Mouse (Mus musculus): Measurements from ENCODE around the gene Zc3h7b. TPM values are rescaled to one million over a fixed set of nuclear protein-coding genes. Genes with fewer than 3 reads are reported as not detected.

Gene Zc3h7b
- 10.5 TPM for polyA plus RNA-seq (2014; fragmentation: Illumina TruSeq; extraction: RNeasy Lipid Tissue Mini Kit (QIAGEN cat#74804); ENCODE audit: low read depth, low replicate concordance)

DNA sequence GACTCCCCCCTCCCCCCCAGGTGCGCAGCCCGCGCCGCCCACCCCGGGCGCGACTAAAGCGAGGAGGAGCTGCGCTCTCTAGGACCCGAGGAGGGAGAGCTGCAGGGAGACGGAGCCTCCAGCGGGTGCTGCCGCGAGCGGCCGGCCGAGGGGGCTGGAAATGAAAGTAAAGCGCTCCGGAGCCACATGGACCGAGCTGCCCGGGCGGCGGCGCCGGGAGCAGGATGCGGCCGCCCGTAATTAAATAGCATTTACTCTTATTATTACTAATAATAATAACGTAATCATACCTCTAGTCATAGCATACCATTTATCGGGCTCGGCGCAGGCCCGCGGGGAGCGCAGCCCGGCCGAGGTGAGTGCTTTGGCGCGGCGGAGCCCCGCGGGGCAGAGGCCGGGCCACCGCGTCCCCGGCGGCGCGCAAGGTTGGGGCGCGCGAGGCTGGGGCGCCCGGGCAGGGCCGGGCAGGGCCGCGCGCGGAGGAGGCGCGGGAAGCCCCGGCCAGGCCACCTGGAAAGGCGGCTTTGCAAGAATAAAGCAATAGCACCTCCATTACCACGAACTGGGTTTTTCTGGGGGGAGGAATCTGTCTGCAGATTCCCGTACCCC, at the start of gene Zc3h7b, which contains the start of gene Rangap1:
Gene Zc3h7b (plus strand): TSS at position 66 of the 609 bp plus-strand sequence.
Gene Rangap1 (minus strand): TSS at position 539 of the 609 bp plus-strand sequence.

DNA sequence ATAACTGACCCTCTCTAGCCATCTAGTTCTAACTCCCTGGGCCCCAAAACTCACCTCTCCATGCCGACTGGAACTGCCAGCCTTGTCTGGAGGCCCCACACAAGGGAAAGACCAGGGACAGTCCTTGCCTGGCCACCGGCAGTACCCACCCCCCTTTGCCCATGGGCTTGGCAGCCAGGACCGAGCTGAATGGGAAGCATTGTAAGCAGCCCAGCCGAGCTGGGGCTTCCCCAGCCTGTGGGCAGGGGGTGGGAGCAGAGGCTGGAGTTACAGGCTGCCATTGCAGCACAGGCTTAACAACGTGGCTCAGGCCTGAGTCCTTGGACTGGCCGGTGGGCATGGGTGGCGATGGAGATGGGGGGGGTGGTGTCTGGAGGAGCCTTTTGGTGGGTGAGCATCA, 47.7 kb upstream of the Zc3h7b start, which contains the start of gene Chadl:
Gene Chadl (minus strand): TSS at position 113 of the 400 bp plus-strand sequence.

DNA sequence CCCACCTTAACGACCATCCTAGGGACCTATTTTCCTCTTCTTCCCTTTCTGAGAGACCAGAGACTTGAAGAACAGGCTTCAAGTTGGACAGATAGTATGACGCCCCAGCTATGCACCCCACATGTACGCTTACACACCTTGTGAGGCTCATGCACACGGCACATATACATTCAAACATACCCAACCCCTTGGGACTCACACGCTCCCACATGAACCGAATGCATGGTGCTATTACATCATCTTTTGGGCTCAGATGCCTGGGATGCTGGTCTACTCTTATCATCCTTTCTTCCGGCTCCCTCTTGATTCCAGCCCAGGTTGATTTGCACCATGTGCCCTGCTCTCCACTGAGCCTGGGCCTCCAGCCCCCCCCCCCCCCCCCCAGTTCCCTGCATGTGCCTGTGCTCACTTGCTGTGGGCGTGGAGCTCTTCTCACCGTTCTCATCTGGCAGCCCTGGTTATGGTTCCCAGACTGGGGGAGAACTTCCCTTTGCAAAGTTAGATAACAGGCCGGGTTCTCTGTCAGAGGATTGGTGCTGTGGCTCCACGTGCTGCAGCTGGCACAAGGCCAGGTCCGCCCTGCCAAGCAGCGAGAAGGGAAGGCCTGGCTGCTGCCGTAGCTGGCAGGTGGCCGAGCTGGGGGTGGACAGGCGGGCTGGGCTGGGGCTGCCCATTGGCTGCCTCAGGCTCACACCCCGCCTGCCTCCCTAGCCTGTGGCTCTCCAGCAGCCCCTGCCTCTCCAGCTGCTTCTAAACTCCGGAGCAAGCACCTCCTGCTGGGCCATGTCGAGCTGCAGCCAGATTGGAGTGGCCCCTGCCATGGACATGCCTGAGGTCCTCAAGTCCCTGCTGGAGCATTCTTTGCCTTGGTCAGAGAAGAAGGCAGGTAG, 57.4 kb downstream of the Zc3h7b start, which contains the start of gene Tef:
Gene Tef (plus strand): TSS at position 421 of the 890 bp plus-strand sequence.

Other genes starting within 250 kb of the Zc3h7b start
- gene Ep300, start 159.7 kb upstream of the Zc3h7b start, polyA plus RNA-seq (2014; fragmentation: Illumina TruSeq; extraction: RNeasy Lipid Tissue Mini Kit (QIAGEN cat#74804); ENCODE audit: low read depth, low replicate concordance), result 67.4 TPM
- 1.1 TPM for gene L3mbtl2, start 81.2 kb upstream of the Zc3h7b start, polyA plus RNA-seq (2014; fragmentation: Illumina TruSeq; extraction: RNeasy Lipid Tissue Mini Kit (QIAGEN cat#74804); ENCODE audit: low read depth, low replicate concordance)
- gene Chadl, start 47.8 kb upstream of the Zc3h7b start, polyA plus RNA-seq (2014; fragmentation: Illumina TruSeq; extraction: RNeasy Lipid Tissue Mini Kit (QIAGEN cat#74804); ENCODE audit: low read depth, low replicate concordance), result not detected
- gene Rangap1, start 473 bp downstream of the Zc3h7b start, polyA plus RNA-seq (2014; fragmentation: Illumina TruSeq; extraction: RNeasy Lipid Tissue Mini Kit (QIAGEN cat#74804); ENCODE audit: low read depth, low replicate concordance), result 4.1 TPM
- 27.4 TPM for gene Tef, start 57.4 kb downstream of the Zc3h7b start, polyA plus RNA-seq (2014; fragmentation: Illumina TruSeq; extraction: RNeasy Lipid Tissue Mini Kit (QIAGEN cat#74804); ENCODE audit: low read depth, low replicate concordance)
- gene Tob2, start 113.7 kb downstream of the Zc3h7b start, polyA plus RNA-seq (2014; fragmentation: Illumina TruSeq; extraction: RNeasy Lipid Tissue Mini Kit (QIAGEN cat#74804); ENCODE audit: low read depth, low replicate concordance), result 5.7 TPM
- gene Phf5a, start 126.9 kb downstream of the Zc3h7b start, polyA plus RNA-seq (2014; fragmentation: Illumina TruSeq; extraction: RNeasy Lipid Tissue Mini Kit (QIAGEN cat#74804); ENCODE audit: low read depth, low replicate concordance), result 11.7 TPM
- gene Aco2, start 127.3 kb downstream of the Zc3h7b start, polyA plus RNA-seq (2014; fragmentation: Illumina TruSeq; extraction: RNeasy Lipid Tissue Mini Kit (QIAGEN cat#74804); ENCODE audit: low read depth, low replicate concordance), result 165 TPM
- gene Polr3h, start 181.2 kb downstream of the Zc3h7b start, polyA plus RNA-seq (2014; fragmentation: Illumina TruSeq; extraction: RNeasy Lipid Tissue Mini Kit (QIAGEN cat#74804); ENCODE audit: low read depth, low replicate concordance), result 1.9 TPM
- 0.16 TPM for gene Csdc2, start 191.7 kb downstream of the Zc3h7b start, polyA plus RNA-seq (2014; fragmentation: Illumina TruSeq; extraction: RNeasy Lipid Tissue Mini Kit (QIAGEN cat#74804); ENCODE audit: low read depth, low replicate concordance)
- gene Pmm1, start 215.9 kb downstream of the Zc3h7b start, polyA plus RNA-seq (2014; fragmentation: Illumina TruSeq; extraction: RNeasy Lipid Tissue Mini Kit (QIAGEN cat#74804); ENCODE audit: low read depth, low replicate concordance), result 2.4 TPM
- not detected for gene 1700029P11Rik, start 235.5 kb downstream of the Zc3h7b start, polyA plus RNA-seq (2014; fragmentation: Illumina TruSeq; extraction: RNeasy Lipid Tissue Mini Kit (QIAGEN cat#74804); ENCODE audit: low read depth, low replicate concordance)
- gene Xrcc6, start 242.8 kb downstream of the Zc3h7b start, polyA plus RNA-seq (2014; fragmentation: Illumina TruSeq; extraction: RNeasy Lipid Tissue Mini Kit (QIAGEN cat#74804); ENCODE audit: low read depth, low replicate concordance), result 76.0 TPM